Comparison of ENCODE assay signal across 18 mouse cellular contexts in the genomic region with DNA sequence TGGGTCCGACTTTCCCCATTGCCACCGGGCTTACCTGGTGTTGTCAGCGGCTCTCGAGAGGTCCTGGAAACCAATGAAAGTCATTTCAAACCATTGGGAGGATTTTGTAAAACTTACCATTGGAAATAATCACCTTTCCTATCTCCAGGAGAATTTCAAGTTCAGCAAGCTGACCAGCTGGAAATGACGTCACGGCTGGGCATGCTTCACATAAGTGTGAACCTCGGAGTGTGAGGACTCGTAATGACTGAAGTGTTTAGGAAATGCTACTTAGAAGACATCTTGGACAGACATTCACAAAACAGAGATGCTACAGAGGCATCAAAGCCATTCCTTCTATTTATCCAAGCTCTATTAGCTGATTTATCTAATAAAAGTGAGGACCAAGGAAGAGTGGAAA.
"Had no signal": no experiment of that assay in that cellular context is flagged by ENCODE, and none has a peak within 500 bp of the region (broad histone marks: within the 10 kb centered on the region; RNA-seq: fewer than 3 reads in every experiment).

No protein-coding gene starts in this region.

- H3K4me2 ChIP-seq: lung, embryonic 14.5 days; midbrain, embryonic 12.5 days; neural tube, embryonic 13.5 days; neural tube, embryonic 15.5 days had no signal

- H3K4me1 ChIP-seq: midbrain, embryonic 12.5 days; neural tube, embryonic 13.5 days; neural tube, embryonic 15.5 days had no signal

- H3K9me3 ChIP-seq: midbrain, embryonic 10.5 days; midbrain, embryonic 12.5 days; neural tube, embryonic 13.5 days; neural tube, embryonic 15.5 days had no signal

- H3K4me3 ChIP-seq: midbrain, embryonic 10.5 days; midbrain, embryonic 12.5 days; myocyte; neural tube, embryonic 13.5 days; neural tube, embryonic 15.5 days had no signal

- H3K27me3 ChIP-seq: midbrain, embryonic 12.5 days; neural tube, embryonic 13.5 days; neural tube, embryonic 15.5 days had no signal

- DNase-seq: lung, adult 18-20 months; lung, embryonic 14.5 days; lung, postnatal 10 days; lung, postnatal 4 days; midbrain, embryonic 14.5 days; retina, postnatal 1 day; right cerebral cortex, adult 18-20 months; right cerebral cortex, postnatal 25 days; right cerebral cortex, postnatal 4 days; spleen, adult 18-20 months; thymus, adult 18-20 months; thymus, postnatal 14 days; thymus, postnatal 36 days had no signal

- H3K36me3 ChIP-seq: midbrain, embryonic 10.5 days; midbrain, embryonic 12.5 days; neural tube, embryonic 13.5 days; neural tube, embryonic 15.5 days had no signal

- H3K9ac ChIP-seq: lung, embryonic 14.5 days; midbrain, embryonic 12.5 days; neural tube, embryonic 13.5 days; neural tube, embryonic 15.5 days had no signal

- H3K27ac ChIP-seq: midbrain, embryonic 10.5 days; midbrain, embryonic 12.5 days; neural tube, embryonic 13.5 days; neural tube, embryonic 15.5 days had no signal
